25 mouse cellular contexts compared by ENCODE assay signal in genomic region chr2:137417691-137418090, GRCm38 (mm10).
DNase-seq lines count a peak whose midpoint lies in the region; ATAC-seq and TF ChIP-seq lines count a peak whose summit lies in the region.
"Had no signal": no experiment of that assay in that cellular context is flagged by ENCODE, and none has a peak within 500 bp of the region (broad histone marks: within the 10 kb centered on the region; RNA-seq: fewer than 3 reads in every experiment).

No protein-coding gene starts in this region.

- DNase-seq in heart, adult 11 months, result peak; percentile 74
- DNase-seq in heart, postnatal 14 days, result no peak
- DNase-seq in kidney, postnatal 0 days (ENCODE audit: low spot score), result peak; percentile 23
- DNase-seq in kidney, postnatal 25 days, result peak; percentile 42 to 44
- no peak for DNase-seq in kidney, adult 11 months
- no peak for DNase-seq in lung, adult 2 months
- DNase-seq: adrenal gland, adult 8-10 months; adrenal gland, postnatal 25 days; cerebellum, adult 11-12 months; cerebellum, adult 8-10 months; cerebellum, postnatal 10 days; cerebellum, postnatal 36 days; embryo, embryonic 11 days; gastrocnemius, postnatal 25 days; heart, adult 2 months had no signal

- H3K4me2 ChIP-seq in kidney, postnatal 0 days (ENCODE audit: low read length), result no peak overlapping the region
- H3K4me2 ChIP-seq in kidney, embryonic 14.5 days (replicated peaks; ENCODE audit: low read depth, low read length), result no peak overlapping the region
- H3K4me2 ChIP-seq: embryonic facial prominence, embryonic 13.5 days; forebrain, embryonic 12.5 days; forebrain, embryonic 15.5 days; heart, embryonic 13.5 days; hindbrain, embryonic 12.5 days had no signal

- TF ChIP-seq POLR2A in lung, adult 2 months (IDR thresholded peaks at IDR 0.05; ENCODE audit: borderline replicate concordance, extremely low read depth, low read depth, low read length), result no peak

- H3K36me3 ChIP-seq in kidney, postnatal 0 days (ENCODE audit: insufficient read depth, low read length), result no peaks in the 10 kb centered on the region
- no peaks in the 10 kb centered on the region for H3K36me3 ChIP-seq in kidney, embryonic 14.5 days (ENCODE audit: control insufficient read depth, insufficient read depth, low read length)
- H3K36me3 ChIP-seq: embryonic facial prominence, embryonic 10.5 days; embryonic facial prominence, embryonic 13.5 days; forebrain, embryonic 12.5 days; forebrain, embryonic 15.5 days; heart, embryonic 10.5 days; heart, embryonic 13.5 days; hindbrain, embryonic 12.5 days had no signal

- H3K9ac ChIP-seq in kidney, postnatal 0 days (ENCODE audit: low read depth, low read length), result no peak overlapping the region
- H3K9ac ChIP-seq in kidney, embryonic 14.5 days (ENCODE audit: low read depth, low read length), result no peak overlapping the region
- H3K9ac ChIP-seq: embryonic facial prominence, embryonic 13.5 days; forebrain, embryonic 12.5 days; forebrain, embryonic 15.5 days; heart, embryonic 13.5 days; hindbrain, embryonic 12.5 days had no signal

- H3K27ac ChIP-seq in kidney, postnatal 0 days, result no peak overlapping the region
- no peak overlapping the region for H3K27ac ChIP-seq in kidney, embryonic 14.5 days (ENCODE audit: low read depth, low read length)
- H3K27ac ChIP-seq: embryonic facial prominence, embryonic 10.5 days; embryonic facial prominence, embryonic 13.5 days; forebrain, embryonic 12.5 days; forebrain, embryonic 15.5 days; heart, adult 2 months; heart, embryonic 10.5 days; heart, embryonic 13.5 days; hindbrain, embryonic 12.5 days had no signal

- no peak overlapping the region for H3K4me3 ChIP-seq in kidney, postnatal 0 days (replicated peaks; ENCODE audit: low read depth, low read length)
- H3K4me3 ChIP-seq in kidney, embryonic 14.5 days (ENCODE audit: low read length), result no peak overlapping the region
- H3K4me3 ChIP-seq in lung, adult 2 months (replicated peaks; ENCODE audit: extremely low read depth, low read depth, low read length), result no peak overlapping the region
- H3K4me3 ChIP-seq: embryonic facial prominence, embryonic 10.5 days; embryonic facial prominence, embryonic 13.5 days; erythroblast, embryonic 14.5 days; forebrain, embryonic 12.5 days; forebrain, embryonic 15.5 days; heart, adult 2 months; heart, embryonic 10.5 days; heart, embryonic 13.5 days; hindbrain, embryonic 12.5 days had no signal

- no peak for TF ChIP-seq CTCF in kidney, postnatal 0 days (IDR thresholded peaks at IDR 0.05; ENCODE audit: low read depth)
- TF ChIP-seq CTCF in lung, adult 2 months (IDR thresholded peaks at IDR 0.05; ENCODE audit: insufficient read depth, low read length), result no peak

- no peaks in the 10 kb centered on the region for H3K9me3 ChIP-seq in kidney, postnatal 0 days (replicated peaks; ENCODE audit: low read length)
- H3K9me3 ChIP-seq in kidney, embryonic 14.5 days (ENCODE audit: control insufficient read depth, low read length), result no peaks in the 10 kb centered on the region
- H3K9me3 ChIP-seq: embryonic facial prominence, embryonic 10.5 days; embryonic facial prominence, embryonic 13.5 days; forebrain, embryonic 12.5 days; forebrain, embryonic 15.5 days; heart, embryonic 10.5 days; heart, embryonic 13.5 days; hindbrain, embryonic 12.5 days had no signal

- no peak for ATAC-seq in kidney, postnatal 0 days (replicated peaks; ENCODE audit: low FRiP score, low read depth)
- ATAC-seq in kidney, embryonic 14.5 days (ENCODE audit: low FRiP score, low TSS enrichment), result no peak
- ATAC-seq: activated CD4-positive, CD25-positive, alpha-beta regulatory T cell, adult 4 months; forebrain, embryonic 15.5 days had no signal

- intact Hi-C loops in heart, postnatal 14 days (cut with DNase I), result no loop called here

- no peaks in the 10 kb centered on the region for H3K4me1 ChIP-seq in kidney, postnatal 0 days (replicated peaks; ENCODE audit: insufficient read depth, low read length)
- no peaks in the 10 kb centered on the region for H3K4me1 ChIP-seq in kidney, embryonic 14.5 days (ENCODE audit: control insufficient read depth, insufficient read depth, low read length)
- H3K4me1 ChIP-seq in lung, adult 2 months (ENCODE audit: control insufficient read depth, insufficient read depth, low read length), result no peaks in the 10 kb centered on the region; the same call in 1 of the 2 replicates
- H3K4me1 ChIP-seq: embryonic facial prominence, embryonic 10.5 days; embryonic facial prominence, embryonic 13.5 days; forebrain, embryonic 12.5 days; forebrain, embryonic 15.5 days; hindbrain, embryonic 12.5 days had no signal

- no peaks in the 10 kb centered on the region for H3K27me3 ChIP-seq in kidney, postnatal 0 days (ENCODE audit: insufficient read depth, low read length)
- no peaks in the 10 kb centered on the region for H3K27me3 ChIP-seq in kidney, embryonic 14.5 days (ENCODE audit: control insufficient read depth, insufficient read depth, low read length)
- H3K27me3 ChIP-seq: embryonic facial prominence, embryonic 13.5 days; forebrain, embryonic 12.5 days; forebrain, embryonic 15.5 days; heart, embryonic 13.5 days; hindbrain, embryonic 12.5 days had no signal

- 70% methylated on average over 6 of the region's 6 CpGs for WGBS in kidney, postnatal 0 days
- 56% methylated on average over 6 of the region's 6 CpGs for WGBS in kidney, embryonic 14.5 days
- WGBS in lung, adult 2 months, result 85% methylated on average over 6 of the region's 6 CpGs

Comparison
In these comparisons a context has a peak if more than half of its experiments do, and no peak if none do; other contexts are left out.
1. DNase-seq: peak in heart, adult 11 months (single experiment), kidney, postnatal 0 days (single experiment) and kidney, postnatal 25 days (2 of 2); none in heart, postnatal 14 days (0 of 2), kidney, adult 11 months (single experiment) and lung, adult 2 months (single experiment).